Mouse (Mus musculus): ENCODE data around the gene Rhobtb1. TPM values are rescaled to one million over a fixed set of nuclear protein-coding genes. Genes with fewer than 3 reads are reported as not detected.

Rhobtb1 gene
- polyA plus RNA-seq, 1 experiment from 2014 or later: 29.4 TPM

GRCm38 (mm10) chr10:69156462-69156861 is 5.2 kb downstream of the Rhobtb1 start:
- ATAC-seq (replicated peaks; ENCODE audit: extremely low read depth, insufficient read depth, low FRiP score): no peak
- Histone ChIP-seq H3K4me2 (ENCODE audit: low read depth, low read length) (no peak overlapping the region), H3K27ac (ENCODE audit: low read length) (no peak overlapping the region), H3K9me3 (replicated peaks; ENCODE audit: control insufficient read depth, low read length) (no peaks in the 10 kb centered on the region), H3K4me3 (ENCODE audit: low read length) (no peak overlapping the region), H3K27me3 (ENCODE audit: control insufficient read depth, insufficient read depth, low read length) (no peaks in the 10 kb centered on the region), H3K36me3 (ENCODE audit: control insufficient read depth, insufficient read depth) (no peaks in the 10 kb centered on the region), H3K9ac (ENCODE audit: low read length) (no peak overlapping the region), H3K4me1 (ENCODE audit: control insufficient read depth, insufficient read depth, low read length) (no peaks in the 10 kb centered on the region)
- WGBS: 74% methylated on average over 6 of the region's 6 CpGs

- ATAC-seq (replicated peaks; ENCODE audit: extremely low read depth, insufficient read depth, low FRiP score): no peak
- no peaks in the 10 kb centered on the region for H3K27me3 ChIP-seq (ENCODE audit: control insufficient read depth, insufficient read depth, low read length)
These were observed 6.2 kb downstream of the Rhobtb1 start for GRCm38 (mm10) chr10:69157471-69157870.

GRCm38 (mm10) chr10:69160877-69161276 is 9.6 kb downstream of the Rhobtb1 start:
- ATAC-seq (replicated peaks; ENCODE audit: extremely low read depth, insufficient read depth, low FRiP score): no peak
- no peak overlapping the region for H3K4me3 ChIP-seq (ENCODE audit: low read length)
- H3K27ac ChIP-seq (ENCODE audit: low read length): no peak overlapping the region
- no peak overlapping the region for H3K4me2 ChIP-seq (ENCODE audit: low read depth, low read length)
- no peak overlapping the region for H3K9ac ChIP-seq (ENCODE audit: low read length)
- peaks cover 3% of the 10 kb centered on the region; the same call in 1 of the 2 replicates for H3K9me3 ChIP-seq (replicated peaks; ENCODE audit: control insufficient read depth, low read length)
- 72% methylated on average over 2 of the region's 2 CpGs for WGBS
- no peaks in the 10 kb centered on the region for H3K27me3 ChIP-seq (ENCODE audit: control insufficient read depth, insufficient read depth, low read length)
- no peaks in the 10 kb centered on the region for H3K36me3 ChIP-seq (ENCODE audit: control insufficient read depth, insufficient read depth)
- H3K4me1 ChIP-seq (ENCODE audit: control insufficient read depth, insufficient read depth, low read length): no peaks in the 10 kb centered on the region

More at GRCm38 (mm10) chr10:69157471-69157870, 6.2 kb downstream of the Rhobtb1 start:
- no peaks in the 10 kb centered on the region for H3K36me3 ChIP-seq (ENCODE audit: control insufficient read depth, insufficient read depth)
- H3K4me1 ChIP-seq (ENCODE audit: control insufficient read depth, insufficient read depth, low read length): no peaks in the 10 kb centered on the region
- 65% methylated on average over 2 of the region's 2 CpGs for WGBS
- H3K9ac ChIP-seq (ENCODE audit: low read length): no peak overlapping the region
- H3K4me2 ChIP-seq (ENCODE audit: low read depth, low read length): no peak overlapping the region
- H3K27ac ChIP-seq (ENCODE audit: low read length): no peak overlapping the region
- H3K4me3 ChIP-seq (ENCODE audit: low read length): no peak overlapping the region
- no peaks in the 10 kb centered on the region for H3K9me3 ChIP-seq (replicated peaks; ENCODE audit: control insufficient read depth, low read length)

- Histone ChIP-seq H3K4me1 (ENCODE audit: control insufficient read depth, insufficient read depth, low read length) (no peaks in the 10 kb centered on the region), H3K27me3 (ENCODE audit: control insufficient read depth, insufficient read depth, low read length) (no peaks in the 10 kb centered on the region), H3K9ac (ENCODE audit: low read length) (no peak overlapping the region), H3K27ac (ENCODE audit: low read length) (no peak overlapping the region), H3K4me3 (ENCODE audit: low read length) (no peak overlapping the region), H3K9me3 (replicated peaks; ENCODE audit: control insufficient read depth, low read length) (peaks cover 3% of the 10 kb centered on the region; the same call in 1 of the 2 replicates), H3K4me2 (ENCODE audit: low read depth, low read length) (no peak overlapping the region), H3K36me3 (ENCODE audit: control insufficient read depth, insufficient read depth) (no peaks in the 10 kb centered on the region)
- WGBS: 89% methylated on average over 3 of the region's 3 CpGs
- ATAC-seq (replicated peaks; ENCODE audit: extremely low read depth, insufficient read depth, low FRiP score): no peak
These were observed 10.3 kb downstream of the Rhobtb1 start for GRCm38 (mm10) chr10:69161503-69161902.

GRCm38 (mm10) chr10:69162577-69162976 is 11.3 kb downstream of the Rhobtb1 start:
- Histone ChIP-seq H3K9me3 (replicated peaks; ENCODE audit: control insufficient read depth, low read length) (peaks cover 3% of the 10 kb centered on the region; the same call in 1 of the 2 replicates), H3K27ac (ENCODE audit: low read length) (no peak overlapping the region), H3K4me1 (ENCODE audit: control insufficient read depth, insufficient read depth, low read length) (no peaks in the 10 kb centered on the region), H3K27me3 (ENCODE audit: control insufficient read depth, insufficient read depth, low read length) (no peaks in the 10 kb centered on the region), H3K4me2 (ENCODE audit: low read depth, low read length) (no peak overlapping the region), H3K4me3 (ENCODE audit: low read length) (no peak overlapping the region), H3K9ac (ENCODE audit: low read length) (no peak overlapping the region), H3K36me3 (ENCODE audit: control insufficient read depth, insufficient read depth) (no peaks in the 10 kb centered on the region)
- no peak for ATAC-seq (replicated peaks; ENCODE audit: extremely low read depth, insufficient read depth, low FRiP score)
- 65% methylated on average over 5 of the region's 5 CpGs for WGBS

GRCm38 (mm10) chr10:69163216-69163615 is 12.0 kb downstream of the Rhobtb1 start:
- 84% methylated on average over 5 of the region's 5 CpGs for WGBS
- no peaks in the 10 kb centered on the region for H3K36me3 ChIP-seq (ENCODE audit: control insufficient read depth, insufficient read depth)
- H3K27me3 ChIP-seq (ENCODE audit: control insufficient read depth, insufficient read depth, low read length): no peaks in the 10 kb centered on the region
- H3K4me1 ChIP-seq (ENCODE audit: control insufficient read depth, insufficient read depth, low read length): peaks cover 3% of the 10 kb centered on the region; the same call in 1 of the 2 replicates
- no peak for ATAC-seq (replicated peaks; ENCODE audit: extremely low read depth, insufficient read depth, low FRiP score)
- H3K4me2 ChIP-seq (ENCODE audit: low read depth, low read length): no peak overlapping the region
- H3K4me3 ChIP-seq (ENCODE audit: low read length): no peak overlapping the region
- no peak overlapping the region for H3K27ac ChIP-seq (ENCODE audit: low read length)
- peaks cover 3% of the 10 kb centered on the region; the same call in 1 of the 2 replicates for H3K9me3 ChIP-seq (replicated peaks; ENCODE audit: control insufficient read depth, low read length)
- no peak overlapping the region for H3K9ac ChIP-seq (ENCODE audit: low read length)

GRCm38 (mm10) chr10:69165125-69165524 is 13.9 kb downstream of the Rhobtb1 start:
- H3K4me3 ChIP-seq (ENCODE audit: low read length): no peak overlapping the region
- H3K27me3 ChIP-seq (ENCODE audit: control insufficient read depth, insufficient read depth, low read length): no peaks in the 10 kb centered on the region
- ATAC-seq (replicated peaks; ENCODE audit: extremely low read depth, insufficient read depth, low FRiP score): no peak
- H3K9me3 ChIP-seq (replicated peaks; ENCODE audit: control insufficient read depth, low read length): peaks cover 3% of the 10 kb centered on the region; the same call in 1 of the 2 replicates
- no peak overlapping the region for H3K4me2 ChIP-seq (ENCODE audit: low read depth, low read length)
- no peak overlapping the region for H3K27ac ChIP-seq (ENCODE audit: low read length)
- 61% methylated on average over 7 of the region's 7 CpGs for WGBS
- H3K4me1 ChIP-seq (ENCODE audit: control insufficient read depth, insufficient read depth, low read length): peaks cover 4% of the 10 kb centered on the region; the same call in 1 of the 2 replicates
- no peaks in the 10 kb centered on the region for H3K36me3 ChIP-seq (ENCODE audit: control insufficient read depth, insufficient read depth)
- H3K9ac ChIP-seq (ENCODE audit: low read length): no peak overlapping the region

GRCm38 (mm10) chr10:69165847-69166246 is 14.6 kb downstream of the Rhobtb1 start:
- no peak for ATAC-seq (replicated peaks; ENCODE audit: extremely low read depth, insufficient read depth, low FRiP score)
- H3K9ac ChIP-seq (ENCODE audit: low read length): no peak overlapping the region
- no peak overlapping the region for H3K4me3 ChIP-seq (ENCODE audit: low read length)
- no peaks in the 10 kb centered on the region for H3K27me3 ChIP-seq (ENCODE audit: control insufficient read depth, insufficient read depth, low read length)
- no peak overlapping the region for H3K27ac ChIP-seq (ENCODE audit: low read length)
- peaks cover 3% of the 10 kb centered on the region; the same call in 1 of the 2 replicates for H3K9me3 ChIP-seq (replicated peaks; ENCODE audit: control insufficient read depth, low read length)
- WGBS: 83% methylated on average over 3 of the region's 3 CpGs
- H3K36me3 ChIP-seq (ENCODE audit: control insufficient read depth, insufficient read depth): no peaks in the 10 kb centered on the region
- H3K4me2 ChIP-seq (ENCODE audit: low read depth, low read length): no peak overlapping the region
- H3K4me1 ChIP-seq (ENCODE audit: control insufficient read depth, insufficient read depth, low read length): peaks cover 4% of the 10 kb centered on the region; the same call in 1 of the 2 replicates

- H3K4me2 ChIP-seq (ENCODE audit: low read depth, low read length): no peak overlapping the region
- WGBS: 68% methylated on average over 12 of the region's 12 CpGs
- no peaks in the 10 kb centered on the region for H3K27me3 ChIP-seq (ENCODE audit: control insufficient read depth, insufficient read depth, low read length)
These were observed 15.3 kb downstream of the Rhobtb1 start for GRCm38 (mm10) chr10:69166514-69166913.

More at GRCm38 (mm10) chr10:69166514-69166913, 15.3 kb downstream of the Rhobtb1 start:
- Histone ChIP-seq H3K4me3 (ENCODE audit: low read length) (no peak overlapping the region), H3K9me3 (replicated peaks; ENCODE audit: control insufficient read depth, low read length) (peaks cover 3% of the 10 kb centered on the region; the same call in 1 of the 2 replicates), H3K27ac (ENCODE audit: low read length) (no peak overlapping the region), H3K4me1 (ENCODE audit: control insufficient read depth, insufficient read depth, low read length) (peaks cover 4% of the 10 kb centered on the region; the same call in 1 of the 2 replicates), H3K36me3 (ENCODE audit: control insufficient read depth, insufficient read depth) (no peaks in the 10 kb centered on the region), H3K9ac (ENCODE audit: low read length) (no peak overlapping the region)
- ATAC-seq (replicated peaks; ENCODE audit: extremely low read depth, insufficient read depth, low FRiP score): no peak
